ENCODE assay signal across 13 mouse cellular contexts in the genomic region with DNA sequence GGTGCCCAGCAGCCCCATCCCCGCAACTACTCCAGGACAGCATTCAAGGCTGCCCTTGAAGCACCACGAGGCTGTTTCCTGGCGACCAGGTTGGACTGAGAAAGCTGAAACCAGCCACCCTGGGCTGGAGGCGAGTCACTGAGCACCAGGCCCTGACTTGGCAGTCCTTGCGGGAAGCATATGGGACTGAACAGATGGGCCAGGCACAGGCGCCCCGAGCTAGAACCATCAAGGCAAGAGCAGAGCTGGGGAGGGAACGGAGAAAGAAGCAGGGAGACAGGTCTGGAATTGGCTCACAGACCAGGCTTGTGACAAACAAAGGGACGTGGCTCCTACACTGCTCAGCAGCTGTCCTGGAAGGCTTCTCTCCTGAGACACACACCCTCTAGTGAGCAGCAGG.
DNase-seq lines count a peak whose midpoint lies in the region; ATAC-seq and TF ChIP-seq lines count a peak whose summit lies in the region.
"Had no signal": no experiment of that assay in that cellular context is flagged by ENCODE, and none has a peak within 500 bp of the region (broad histone marks: within the 10 kb centered on the region; RNA-seq: fewer than 3 reads in every experiment).

No protein-coding gene starts in this region.

- H3K9me3 ChIP-seq in hindbrain, embryonic 15.5 days, result no peaks in the 10 kb centered on the region
- no peaks in the 10 kb centered on the region for H3K9me3 ChIP-seq in stomach, postnatal 0 days (ENCODE audit: control insufficient read depth, low read length)
- H3K9me3 ChIP-seq: embryonic facial prominence, embryonic 13.5 days; midbrain, embryonic 15.5 days had no signal

- no peak for ATAC-seq in hindbrain, embryonic 15.5 days (ENCODE audit: low FRiP score, low read depth)
- ATAC-seq in stomach, postnatal 0 days (ENCODE audit: low FRiP score, low TSS enrichment), result no peak
- ATAC-seq in megakaryocyte, adult 5-6 weeks (ENCODE audit: poor library complexity, severe bottlenecking), result no peak
- ATAC-seq: activated CD4-positive, CD25-positive, alpha-beta regulatory T cell, adult 4 months; midbrain, embryonic 15.5 days had no signal

- H3K4me3 ChIP-seq in left cerebral cortex, adult 2 months, result no peak overlapping the region
- no peak overlapping the region for H3K4me3 ChIP-seq in hindbrain, embryonic 15.5 days
- H3K4me3 ChIP-seq in stomach, postnatal 0 days (ENCODE audit: low read depth, low read length), result no peak overlapping the region
- H3K4me3 ChIP-seq: embryonic facial prominence, embryonic 13.5 days; midbrain, embryonic 15.5 days had no signal

- H3K4me1 ChIP-seq in hindbrain, embryonic 15.5 days (replicated peaks), result no peaks in the 10 kb centered on the region; the same call in 1 of the 2 replicates
- no peaks in the 10 kb centered on the region for H3K4me1 ChIP-seq in stomach, postnatal 0 days (replicated peaks; ENCODE audit: control insufficient read depth, insufficient read depth)
- H3K4me1 ChIP-seq: embryonic facial prominence, embryonic 13.5 days; midbrain, embryonic 15.5 days had no signal

- H3K4me2 ChIP-seq in hindbrain, embryonic 15.5 days, result no peak overlapping the region
- no peak overlapping the region for H3K4me2 ChIP-seq in stomach, postnatal 0 days (replicated peaks; ENCODE audit: low read depth)
- H3K4me2 ChIP-seq: embryonic facial prominence, embryonic 13.5 days; midbrain, embryonic 15.5 days had no signal

- no peaks in the 10 kb centered on the region for H3K36me3 ChIP-seq in hindbrain, embryonic 15.5 days
- H3K36me3 ChIP-seq in stomach, postnatal 0 days (ENCODE audit: control insufficient read depth, insufficient read depth, low read length), result no peaks in the 10 kb centered on the region
- H3K36me3 ChIP-seq: embryonic facial prominence, embryonic 13.5 days; midbrain, embryonic 15.5 days had no signal

- no peak for DNase-seq in left cerebral cortex, adult 2 months (ENCODE audit: extremely low spot score in 1 of 2, low spot score in 2 of 2)
- DNase-seq in left cerebral cortex, adult 11 months (ENCODE audit: low spot score), result no peak
- DNase-seq in cerebellum, adult 9-10 months, result peak; percentile 99
- peak; percentile 39 for DNase-seq in right cerebral cortex, adult 18-20 months
- no peak for DNase-seq in stomach, postnatal 0 days (ENCODE audit: low spot score)
- no peak for DNase-seq in ovary, postnatal 36 days (ENCODE audit: low spot score)
- DNase-seq: thymus, postnatal 4 days had no signal

- H3K9ac ChIP-seq in hindbrain, embryonic 15.5 days, result no peak overlapping the region
- H3K9ac ChIP-seq in stomach, postnatal 0 days (ENCODE audit: low read length), result no peak overlapping the region
- H3K9ac ChIP-seq: embryonic facial prominence, embryonic 13.5 days; midbrain, embryonic 15.5 days had no signal

- H3K27ac ChIP-seq in left cerebral cortex, adult 2 months, result peak overlapping the region; percentile 48; the same call in 1 of the 2 replicates
- peak overlapping the region; percentile 68 for H3K27ac ChIP-seq in hindbrain, embryonic 15.5 days (replicated peaks)
- no peak overlapping the region for H3K27ac ChIP-seq in stomach, postnatal 0 days (replicated peaks)
- H3K27ac ChIP-seq: embryonic facial prominence, embryonic 13.5 days; kidney, postnatal 0 days; midbrain, embryonic 15.5 days had no signal

- WGBS in hindbrain, embryonic 15.5 days, result 60% methylated on average over 9 of the region's 9 CpGs
- 81% methylated on average over 9 of the region's 9 CpGs for WGBS in stomach, postnatal 0 days

- no peak for TF ChIP-seq EP300 in stomach, postnatal 0 days (optimal IDR thresholded peaks at IDR 0.05)

- no peaks in the 10 kb centered on the region for H3K27me3 ChIP-seq in hindbrain, embryonic 15.5 days
- H3K27me3 ChIP-seq in stomach, postnatal 0 days (ENCODE audit: control insufficient read depth, insufficient read depth, low read length), result no peaks in the 10 kb centered on the region
- H3K27me3 ChIP-seq: embryonic facial prominence, embryonic 13.5 days; midbrain, embryonic 15.5 days had no signal

- intact Hi-C loops in left cerebral cortex, adult 2 months (cut with DNase I), result loop anchor here (5.0 kb wide), 2 partner anchors 110 to 165 kb away; no protein-coding TSS in a partner anchor

- no peak for TF ChIP-seq CTCF in left cerebral cortex, adult 2 months (IDR thresholded peaks at IDR 0.05)
- no peak for TF ChIP-seq CTCF in stomach, postnatal 0 days (IDR thresholded peaks at IDR 0.05; ENCODE audit: low read depth)

Comparison
In these comparisons a context has a peak if more than half of its experiments do, and no peak if none do; other contexts are left out.
1. DNase-seq: peak in cerebellum, adult 9-10 months (single experiment) and right cerebral cortex, adult 18-20 months (single experiment); none in left cerebral cortex, adult 2 months (0 of 2), left cerebral cortex, adult 11 months (single experiment), stomach, postnatal 0 days (single experiment) and ovary, postnatal 36 days (single experiment).